Mouse (Mus musculus): ENCODE results near the gene Txnrd2.

DNA sequence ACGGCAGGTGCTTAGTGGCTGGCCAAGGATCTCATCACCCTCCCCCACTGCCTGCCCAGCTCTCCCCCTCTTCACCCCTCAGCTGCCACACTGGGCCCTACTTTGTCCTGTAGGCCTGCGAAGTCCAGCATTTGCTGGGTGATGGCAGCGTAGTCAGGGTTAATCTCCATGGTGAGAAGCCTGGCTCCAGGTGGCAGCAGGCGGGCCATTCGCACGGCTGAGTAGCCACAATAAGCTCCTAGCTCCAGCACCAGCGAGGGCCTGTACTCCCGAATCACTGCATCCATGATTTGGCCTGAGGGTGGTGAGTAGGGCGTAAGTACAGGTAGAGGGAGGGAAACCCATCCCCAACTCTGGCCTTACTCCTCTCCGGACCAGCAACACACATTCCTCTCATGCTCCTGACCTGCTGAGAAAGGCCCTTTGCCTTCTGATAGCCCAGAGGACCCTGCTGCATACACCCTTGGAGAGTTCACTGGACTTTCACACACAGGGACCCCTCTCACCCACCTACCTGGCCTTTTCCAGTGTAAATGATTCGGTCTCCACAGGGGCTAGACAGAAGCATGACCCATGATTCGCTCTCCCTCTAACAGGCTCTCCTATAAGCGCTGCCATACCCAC is 15.0 kb upstream of the Txnrd2 start:
- TF ChIP-seq CTCF (IDR thresholded peaks at IDR 0.05; ENCODE audit: insufficient read depth, low read depth, low read length) (no peak), POLR2A (IDR thresholded peaks at IDR 0.05; ENCODE audit: insufficient read depth, low read depth, low read length) (no peak)

Measured in olfactory bulb, adult 2 months (tissue).